Mouse (Mus musculus) adrenal gland, adult 18-20 months (tissue): ENCODE results near the gene Ntn4. TPM values are rescaled to one million over a fixed set of nuclear protein-coding genes. Genes with fewer than 3 reads are reported as not detected.

ENCODE experiments used
- DNase-seq, 2 experiments: peaks; one replicate each; pipeline ENCODE4 v3.0.0; 2021 to 2022; ENCODE audit warnings: low spot score in 2 of 2
- total RNA-seq, 2 experiments: library from RNA; stranded (reverse); gene quantifications; 1 replicate in 1 of 2; 2 replicates in 1 of 2; pipeline ENCODE4 v1.2.3; 2021

Ntn4 gene
- total RNA-seq, 2 experiments from 2014 or later, result 18.6 to 22.4 TPM

- no peak for DNase-seq
Measured at GRCm38 (mm10) chr10:93709536-93709935, 69.1 kb downstream of the Ntn4 start.

- no peak for DNase-seq
Measured at GRCm38 (mm10) chr10:93721625-93722337, 81.3 kb downstream of the Ntn4 start.

- DNase-seq, result peak; percentile 56 to 65
Measured at GRCm38 (mm10) chr10:93723942-93724542, 83.6 kb downstream of the Ntn4 start.

GRCm38 (mm10) chr10:93728131-93728530, 87.7 kb downstream of the Ntn4 start:
- DNase-seq, result no peak

GRCm38 (mm10) chr10:93730514-93730913, 90.0 kb downstream of the Ntn4 start:
- no peak for DNase-seq

GRCm38 (mm10) chr10:93731248-93731691, 90.8 kb downstream of the Ntn4 start:
- no peak for DNase-seq

DNA sequence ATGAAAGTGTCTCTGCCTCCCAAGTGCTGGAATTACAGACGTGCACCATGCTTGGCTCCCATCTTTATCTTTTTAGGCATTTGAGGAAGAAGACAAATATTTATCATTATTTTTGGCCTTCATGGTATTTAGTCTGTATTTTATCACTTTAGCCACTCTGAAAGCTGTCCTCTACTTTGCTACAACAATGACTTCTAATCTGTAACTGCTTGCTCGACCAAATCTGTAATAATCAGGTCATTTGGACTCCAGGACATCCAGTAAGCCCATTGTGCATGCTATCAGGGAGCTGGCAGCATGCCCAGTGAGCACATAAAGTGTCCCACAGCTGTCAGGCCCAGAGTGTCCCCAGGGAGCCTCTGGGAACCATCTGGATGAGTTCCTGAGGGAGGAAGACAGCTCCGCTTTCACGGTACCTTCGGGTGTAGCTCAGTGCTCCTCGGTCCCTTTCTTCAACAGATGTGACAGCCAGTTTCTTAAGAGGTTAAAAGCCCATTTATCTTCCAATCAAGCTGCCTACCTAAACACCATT, 95.7 kb downstream of the Ntn4 start:
- peak; percentile 31 to 64 for DNase-seq

- no peak for DNase-seq
Measured at GRCm38 (mm10) chr10:93737080-93737479, 96.6 kb downstream of the Ntn4 start.

GRCm38 (mm10) chr10:93741446-93742096, 101.1 kb downstream of the Ntn4 start:
- no peak for DNase-seq

- no peak for DNase-seq
Measured at GRCm38 (mm10) chr10:93742097-93742446, 101.6 kb downstream of the Ntn4 start.

- no peak for DNase-seq
Measured at GRCm38 (mm10) chr10:93742598-93742997, 102.1 kb downstream of the Ntn4 start.

- DNase-seq, result no peak
Measured at GRCm38 (mm10) chr10:93749267-93750192, 109.0 kb downstream of the Ntn4 start.

DNA sequence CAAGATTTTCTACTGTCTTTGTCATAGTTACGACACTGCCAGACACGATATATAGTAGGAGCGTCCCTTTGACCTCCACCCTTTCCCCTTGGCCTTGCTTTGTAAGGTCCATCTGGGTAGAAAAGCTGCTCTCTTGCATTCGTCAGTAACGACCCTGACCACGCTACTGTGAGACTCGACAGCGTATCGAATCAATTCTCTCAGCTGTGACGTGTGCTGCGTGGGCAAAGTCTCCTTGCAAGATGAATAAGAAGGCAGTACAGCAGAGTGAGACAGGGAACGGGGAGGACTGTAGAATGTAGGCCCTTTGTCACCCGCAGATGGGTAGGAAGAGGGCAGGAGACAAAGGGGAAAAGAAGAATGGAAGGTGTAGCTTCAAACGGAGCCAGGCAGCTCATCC, 110.8 kb downstream of the Ntn4 start:
- no peak for DNase-seq

DNA sequence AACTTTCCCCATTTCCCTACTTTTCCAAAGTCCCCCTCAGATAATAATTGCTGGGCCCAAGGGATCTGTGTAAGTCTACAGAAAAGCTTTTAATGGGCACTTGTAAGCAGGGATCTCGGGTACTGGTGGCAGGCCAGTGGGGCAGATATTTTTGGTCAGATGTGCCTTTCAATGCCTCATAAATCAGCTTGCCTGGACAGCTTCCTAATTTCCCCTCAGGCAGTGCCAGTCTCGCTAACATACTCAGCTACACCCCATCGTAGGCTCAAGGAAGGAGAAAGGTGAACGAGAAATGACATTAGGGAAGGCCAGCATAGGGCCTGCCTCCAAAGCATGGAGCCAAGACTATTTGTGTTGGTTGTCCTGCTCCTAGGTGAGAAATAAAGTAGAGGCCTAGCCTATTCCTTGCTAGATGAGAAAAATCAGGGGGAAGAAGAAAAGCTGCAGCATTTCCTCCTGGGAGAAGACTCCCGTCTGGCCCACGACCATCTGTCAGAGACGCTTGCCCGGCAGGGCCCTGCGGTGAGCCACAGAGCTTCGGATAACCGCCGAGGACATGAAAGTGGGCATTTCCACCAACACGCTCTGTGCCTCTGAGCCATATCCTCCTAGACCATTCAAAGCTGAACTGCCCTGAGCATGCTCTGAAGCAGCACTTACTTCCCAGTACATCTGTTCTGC, 113.4 kb downstream of the Ntn4 start:
- DNase-seq, result no peak

GRCm38 (mm10) chr10:93756211-93756610, 115.7 kb downstream of the Ntn4 start:
- DNase-seq, result no peak

DNA sequence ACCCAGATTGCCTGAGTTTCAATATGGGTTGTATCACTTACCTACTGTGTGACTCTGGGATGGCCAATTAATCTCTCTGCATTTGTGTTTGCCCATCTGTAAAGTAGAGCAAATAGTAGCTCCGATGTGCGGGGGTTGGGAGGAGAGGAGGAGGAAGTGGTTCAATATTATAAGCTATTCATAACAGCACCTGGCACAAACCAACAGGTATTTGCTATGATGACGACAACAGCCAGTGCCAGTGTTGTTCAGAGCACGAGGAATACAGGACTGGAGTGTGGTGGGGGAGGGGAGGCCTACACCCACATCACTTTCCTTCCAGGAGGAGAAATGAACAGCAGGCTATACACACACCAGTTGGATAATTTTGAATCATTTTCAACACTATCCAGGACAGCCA, 119.2 kb downstream of the Ntn4 start:
- no peak for DNase-seq

- DNase-seq, result no peak
Measured at GRCm38 (mm10) chr10:93760429-93760828, 119.9 kb downstream of the Ntn4 start.

DNA sequence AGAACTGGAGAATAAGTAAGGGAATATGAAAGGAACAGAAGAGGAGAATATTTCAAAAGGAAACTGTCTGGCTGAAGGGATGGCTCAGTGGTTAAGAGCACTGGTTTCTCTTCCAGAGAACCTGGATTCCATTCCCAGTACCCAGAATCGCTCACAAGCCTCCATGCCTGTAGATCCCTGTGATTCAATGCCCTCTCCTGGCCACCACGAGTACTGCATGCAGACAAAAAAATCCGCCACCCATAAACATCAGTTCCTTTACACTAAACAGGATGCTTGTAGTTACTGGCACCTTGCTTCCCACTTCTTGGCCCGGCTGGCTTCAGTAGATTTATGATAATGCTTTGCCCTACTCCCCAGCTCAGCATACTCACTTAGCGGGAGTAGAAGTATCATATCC, 122.6 kb downstream of the Ntn4 start:
- peak; percentile 36 to 55 for DNase-seq

DNA sequence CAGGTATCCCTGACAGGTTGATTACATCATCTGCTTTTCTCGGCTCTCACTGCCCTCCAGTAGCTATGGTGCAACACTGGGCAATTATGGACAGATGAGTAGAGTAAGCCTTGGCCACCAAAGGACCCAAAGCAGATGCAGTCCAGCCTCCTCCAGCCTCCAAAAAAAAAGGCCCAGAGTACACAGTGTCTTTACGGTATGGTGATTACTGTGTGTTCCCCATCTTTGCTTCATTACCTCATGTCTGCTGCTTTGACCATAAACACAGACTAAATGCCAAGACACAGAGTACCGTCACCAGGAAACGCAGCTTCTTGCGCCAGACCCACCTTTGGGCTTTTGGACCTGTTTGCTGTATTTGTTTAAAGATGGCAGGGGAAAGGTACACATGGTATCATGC, 125.7 kb downstream of the Ntn4 start:
- DNase-seq, result no peak

GRCm38 (mm10) chr10:93767245-93767644, 126.8 kb downstream of the Ntn4 start:
- no peak for DNase-seq
